Mouse (Mus musculus): ENCODE results near the gene Xylt1.

Xylt1 gene

DNA sequence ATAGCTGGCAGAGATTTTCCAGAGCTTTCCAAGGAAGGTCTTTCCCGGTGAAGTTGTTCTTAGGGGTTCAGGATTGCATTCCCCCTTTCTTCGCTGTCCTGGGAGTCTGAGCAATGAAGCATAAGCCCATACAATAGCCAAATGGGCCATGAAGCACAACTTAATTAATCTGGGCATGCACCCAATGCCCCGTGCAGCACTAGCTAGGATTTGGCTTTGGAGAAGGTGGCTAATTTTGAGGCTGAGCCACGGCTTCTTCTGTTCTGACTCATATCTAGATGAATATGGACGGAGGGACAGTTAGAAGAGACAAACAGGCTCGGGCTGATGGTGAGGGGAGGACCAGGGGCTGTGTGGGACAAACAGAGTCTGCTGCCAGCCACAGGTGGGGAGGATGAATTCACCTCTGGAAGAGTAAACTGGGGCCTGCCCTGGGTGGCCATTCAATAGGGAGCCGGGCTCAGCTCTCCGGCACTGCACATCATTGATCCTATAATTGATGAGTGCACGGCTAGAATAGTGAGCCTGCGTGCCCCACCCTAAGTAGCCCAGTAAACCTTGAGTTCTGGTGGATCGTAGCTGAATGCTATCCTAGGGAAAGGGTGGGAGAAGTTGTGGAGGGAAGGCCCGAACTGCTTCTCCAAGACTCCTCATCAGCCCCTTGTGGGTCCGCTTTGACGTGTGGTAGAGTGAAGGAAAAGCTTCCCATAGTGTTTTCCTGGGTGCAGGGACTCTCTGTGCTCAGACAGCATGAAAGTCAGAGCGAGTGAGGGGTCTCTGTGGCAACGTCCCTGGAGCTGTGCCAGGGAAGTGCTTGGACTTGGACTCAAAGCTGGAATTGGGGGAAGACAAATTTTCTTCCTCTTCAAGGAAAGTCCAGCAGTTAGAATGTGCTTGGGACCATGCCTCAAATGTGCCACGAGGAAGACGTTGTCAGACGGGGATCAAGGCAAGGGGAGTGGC, 92.3 kb downstream of the Xylt1 start:
- in situ Hi-C loops (cut with MseI, MboI) = no loop called here

DNA sequence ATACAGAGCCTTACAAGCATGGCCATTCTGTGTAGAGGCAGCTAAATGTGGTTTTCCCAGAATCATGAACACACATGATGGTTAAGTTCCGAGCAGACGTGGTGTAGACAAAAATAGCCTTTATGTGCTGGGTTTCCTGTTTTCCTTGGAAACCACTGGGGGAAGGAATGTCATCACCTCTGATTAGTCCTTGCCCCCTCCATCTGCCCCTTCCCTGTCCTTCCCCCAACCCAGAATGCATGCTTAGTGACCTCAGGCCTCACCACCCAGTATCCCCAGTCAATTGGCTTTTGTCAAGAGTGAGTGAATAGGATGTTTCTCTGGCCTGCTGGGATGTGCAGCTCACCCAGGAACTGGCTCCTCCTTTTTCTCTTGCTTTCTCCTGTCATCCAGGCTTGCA, 93.5 kb downstream of the Xylt1 start:
- in situ Hi-C loops (cut with MseI, MboI) = no loop called here

DNA sequence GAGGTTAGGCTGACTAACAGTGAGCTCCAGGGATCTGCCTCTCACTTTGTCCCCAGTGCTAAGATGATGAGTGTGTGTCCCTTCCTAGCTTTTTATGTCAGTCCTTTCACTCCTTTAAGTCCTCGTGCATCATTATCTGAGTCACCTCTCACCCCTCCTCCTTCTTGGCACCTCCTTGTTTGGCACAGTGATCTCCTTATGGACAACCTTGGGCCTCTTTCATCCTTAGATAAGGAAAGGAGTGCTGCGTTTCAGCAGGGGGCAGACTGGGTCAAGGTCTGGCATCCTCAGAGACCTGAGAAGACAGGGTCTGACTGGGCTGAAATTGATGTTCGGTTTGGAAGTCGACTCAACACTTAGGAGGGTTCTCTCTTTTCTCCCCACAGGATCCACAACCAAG, 94.3 kb downstream of the Xylt1 start:
- in situ Hi-C loops (cut with MseI, MboI) = no loop called here

DNA sequence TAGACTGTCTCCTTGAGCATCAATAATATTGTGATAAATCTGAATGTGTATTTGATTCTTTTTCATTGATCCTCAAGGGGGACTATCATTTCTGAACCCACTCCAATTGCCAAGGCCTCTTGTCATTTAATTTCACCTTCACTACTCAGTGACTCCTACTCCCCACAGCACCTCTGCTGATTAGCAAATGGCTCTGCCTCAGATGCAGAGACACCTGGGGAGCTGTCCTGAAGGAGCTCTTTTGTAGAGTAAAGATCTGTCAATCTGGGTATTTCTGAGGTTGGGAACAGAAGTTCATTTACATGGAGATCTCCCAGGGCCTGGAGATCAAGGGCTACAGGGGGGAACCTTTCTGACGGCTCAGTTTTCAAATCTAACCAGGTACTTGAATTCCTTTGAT, 98.2 kb downstream of the Xylt1 start:
- in situ Hi-C loops (cut with MseI, MboI) = no loop called here

DNA sequence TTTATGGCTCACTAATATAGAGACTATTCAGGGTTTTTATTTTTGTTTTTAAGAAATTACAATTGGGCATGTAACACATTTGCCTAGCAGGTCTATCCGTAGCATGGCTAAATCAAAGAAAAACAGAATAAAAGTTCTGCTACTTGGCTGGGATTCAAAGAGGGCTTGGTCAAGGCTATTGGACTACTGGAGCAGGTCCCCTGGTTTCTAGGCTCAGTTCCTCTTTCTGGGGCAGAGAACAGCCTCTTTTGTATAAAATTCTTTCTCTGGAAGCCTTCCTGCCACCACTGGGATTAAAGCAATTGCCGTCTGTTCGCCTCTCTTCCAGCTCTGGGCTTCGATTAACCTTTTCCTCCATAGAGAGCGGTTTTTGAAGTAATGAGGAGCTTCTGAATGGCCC, 100.1 kb downstream of the Xylt1 start:
- in situ Hi-C loops (cut with MseI, MboI) = no loop called here

DNA sequence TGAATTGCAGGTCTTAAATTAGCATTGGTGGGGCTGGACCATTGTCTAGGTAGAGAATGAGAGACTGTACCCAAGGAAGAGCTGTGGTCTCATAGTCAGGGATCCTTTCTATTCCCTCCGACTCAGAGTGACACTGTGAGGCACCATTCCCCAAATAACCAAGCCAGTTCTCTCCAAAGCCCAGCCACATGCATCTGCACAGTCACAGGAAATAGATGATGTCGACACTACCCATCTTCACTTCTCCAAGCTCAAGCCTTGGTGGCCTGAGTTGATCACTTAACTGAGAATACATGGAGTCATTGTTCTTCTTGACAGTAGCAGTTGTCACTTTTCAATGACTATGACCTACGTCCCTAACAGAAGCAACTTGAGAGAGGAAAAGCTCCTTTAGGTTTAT, 100.6 kb downstream of the Xylt1 start:
- in situ Hi-C loops (cut with MseI, MboI) = no loop called here

DNA sequence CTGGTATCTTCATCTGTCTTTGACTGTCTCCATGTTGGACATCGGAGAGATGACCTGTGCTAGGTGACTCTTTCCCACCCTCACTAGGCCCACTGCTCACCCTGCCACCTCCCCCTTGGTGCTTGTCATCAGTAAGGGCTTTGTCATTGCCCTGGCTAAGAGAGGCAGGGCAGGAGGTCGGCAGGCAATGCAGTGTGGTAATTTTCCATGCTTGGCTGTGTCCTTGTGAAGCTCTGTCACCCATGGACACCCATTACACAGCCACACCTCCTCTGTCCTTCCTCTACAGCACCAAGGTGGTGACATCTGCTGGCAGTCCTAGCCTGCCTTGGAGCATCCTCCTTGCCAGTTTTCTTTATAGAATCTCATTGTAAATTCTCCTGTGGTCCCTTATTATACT, 101.9 kb downstream of the Xylt1 start:
- in situ Hi-C loops (cut with MseI, MboI) = no loop called here

DNA sequence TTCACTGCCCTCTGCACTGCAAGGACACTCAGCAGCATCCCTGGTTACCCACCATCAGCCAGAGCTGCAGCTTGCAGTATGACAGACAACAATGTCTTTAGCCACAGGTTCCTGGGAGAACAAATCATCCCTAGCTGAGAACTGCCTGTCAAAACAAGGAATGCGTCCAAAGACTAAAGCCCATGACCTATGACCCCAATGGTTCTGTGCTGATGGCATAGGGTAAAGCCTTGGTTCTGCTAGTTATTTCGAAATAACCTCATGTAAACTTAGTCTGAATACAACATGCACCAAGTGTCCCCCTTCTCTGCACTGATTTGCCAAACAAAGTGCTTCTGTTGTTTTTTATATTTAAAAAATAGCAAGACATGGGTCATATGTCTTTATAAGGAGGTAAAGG, 103.8 kb downstream of the Xylt1 start:
- in situ Hi-C loops (cut with MseI, MboI) = no loop called here

DNA sequence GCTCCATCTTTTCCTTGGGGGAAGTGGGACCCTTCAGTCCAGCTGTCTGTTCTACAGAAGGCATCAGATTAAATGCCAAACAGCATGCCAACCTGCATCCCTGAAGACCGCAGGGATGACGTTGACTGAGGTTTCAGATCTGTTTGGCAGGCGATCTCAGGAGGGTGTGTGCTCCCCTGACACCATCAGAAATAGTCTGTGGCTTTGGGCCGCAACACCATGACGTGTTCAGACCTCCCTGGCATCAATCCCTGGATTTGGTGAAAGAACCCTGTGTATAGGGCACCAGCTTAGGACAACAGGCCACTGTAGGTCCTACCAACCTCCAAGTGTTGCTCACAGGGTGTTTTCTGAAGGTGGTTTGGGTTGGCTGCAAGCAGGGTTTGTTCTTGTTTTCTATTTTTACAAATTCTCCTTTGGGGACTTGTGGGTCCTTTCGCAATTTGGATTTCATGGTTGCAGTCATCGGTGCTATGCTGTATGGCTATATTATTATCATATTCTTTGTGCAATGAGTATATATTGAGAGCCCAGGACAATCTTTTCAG, 104.3 kb downstream of the Xylt1 start:
- in situ Hi-C loops (cut with MseI, MboI) = no loop called here

DNA sequence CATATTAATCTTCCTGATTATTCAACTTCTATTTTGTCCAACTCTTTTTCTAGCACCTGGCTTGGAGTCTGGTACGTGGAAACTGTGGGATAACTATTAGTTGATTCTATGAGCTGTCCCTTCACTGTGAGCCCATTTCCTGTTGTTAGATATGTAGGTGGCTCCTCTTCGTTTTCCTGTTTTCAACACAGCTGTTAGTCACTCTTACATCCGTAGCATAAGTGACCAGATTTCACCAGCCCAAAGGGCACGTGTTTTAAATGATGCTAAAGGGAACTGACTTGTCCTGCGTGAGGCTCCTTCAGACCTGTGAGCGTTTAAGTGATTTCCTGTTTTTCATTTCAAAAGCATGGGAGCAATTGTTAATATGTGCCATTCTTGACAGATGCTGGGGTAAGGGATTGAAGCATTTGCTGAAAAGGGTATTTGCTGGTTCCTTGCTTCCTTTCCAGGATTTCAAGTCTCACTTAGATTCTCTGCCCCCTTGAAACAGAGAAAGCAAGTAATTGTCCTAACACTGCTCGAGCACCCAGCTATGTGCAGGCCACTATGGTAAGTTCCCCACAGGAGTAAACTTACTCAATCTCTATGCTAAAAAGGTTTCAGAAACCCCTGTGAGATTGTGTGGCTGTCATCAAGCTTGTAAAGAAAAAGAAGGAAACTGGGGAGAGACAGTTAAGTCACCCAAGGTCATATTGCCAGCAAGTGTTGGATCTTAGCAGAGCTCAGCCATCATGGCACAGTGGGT, 105.8 kb downstream of the Xylt1 start:
- in situ Hi-C loops (cut with MseI, MboI) = no loop called here

DNA sequence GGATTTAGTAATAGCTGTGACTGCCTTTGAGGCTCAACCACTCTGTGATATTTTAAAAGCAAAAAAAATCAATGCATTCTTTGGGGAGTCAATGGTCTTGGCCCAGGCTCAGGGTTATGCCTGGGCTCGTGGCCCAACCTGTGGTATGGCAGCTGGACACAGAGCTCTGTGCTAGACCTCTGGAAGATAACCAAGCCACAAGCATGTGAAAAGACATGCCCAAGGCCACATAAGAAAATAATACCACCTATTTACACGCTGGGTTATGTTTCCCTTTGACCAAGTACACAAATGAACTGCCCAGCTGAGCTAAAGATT, 106.4 kb downstream of the Xylt1 start:
- in situ Hi-C loops (cut with MseI, MboI) = no loop called here

DNA sequence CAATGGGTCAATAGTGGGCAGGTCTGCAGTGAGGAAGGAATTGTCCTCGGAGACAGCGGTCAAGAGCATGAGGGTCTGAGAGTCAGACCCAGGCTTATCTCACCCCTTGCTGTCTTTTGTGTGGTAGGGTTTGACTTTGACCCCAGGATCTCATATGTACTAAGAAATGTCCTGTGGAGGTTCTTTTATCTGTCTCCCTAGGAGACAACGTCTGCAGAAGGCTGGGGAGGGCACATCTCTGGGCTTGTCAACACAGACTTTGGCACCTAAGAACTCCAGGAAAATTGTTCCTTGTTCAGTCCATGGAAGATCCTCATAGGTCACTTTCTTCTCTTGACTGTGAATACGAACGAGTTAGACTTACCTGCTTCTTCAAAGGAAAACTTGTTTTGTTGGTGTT, 109.2 kb downstream of the Xylt1 start:
- in situ Hi-C loops (cut with MseI, MboI) = no loop called here

DNA sequence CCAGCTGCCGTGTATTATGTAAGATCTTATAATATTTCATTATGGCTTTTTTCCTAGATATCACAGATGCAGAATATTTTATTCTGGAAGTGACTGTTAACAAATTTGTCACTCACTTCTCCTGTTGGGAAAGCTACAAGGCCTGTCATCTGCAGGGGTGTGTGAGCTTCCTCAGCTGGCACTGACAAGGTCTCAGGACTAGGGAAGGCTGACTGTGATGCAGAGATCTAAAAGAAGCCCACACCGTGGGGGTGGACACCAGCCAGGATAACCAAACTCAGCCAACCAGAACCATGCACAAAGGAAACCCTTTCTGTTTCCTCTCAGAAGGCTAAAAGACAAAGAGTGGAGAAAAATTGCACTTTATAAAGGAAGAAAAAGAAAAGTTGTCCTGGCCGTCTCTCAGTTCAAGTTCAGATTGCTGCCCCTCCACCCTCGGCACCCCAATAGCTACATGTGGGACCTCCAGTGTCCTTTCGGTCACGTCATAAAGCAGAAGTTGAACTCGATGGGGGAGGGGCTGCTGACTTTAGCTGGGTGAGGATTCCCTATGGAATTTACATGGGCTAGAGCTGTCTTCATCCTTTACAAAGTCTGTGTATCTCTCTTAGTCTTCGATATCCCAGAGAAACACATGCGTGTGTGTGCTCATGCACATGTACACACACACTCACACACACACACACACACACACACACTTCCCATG, 109.9 kb downstream of the Xylt1 start:
- in situ Hi-C loops (cut with MseI, MboI) = no loop called here

DNA sequence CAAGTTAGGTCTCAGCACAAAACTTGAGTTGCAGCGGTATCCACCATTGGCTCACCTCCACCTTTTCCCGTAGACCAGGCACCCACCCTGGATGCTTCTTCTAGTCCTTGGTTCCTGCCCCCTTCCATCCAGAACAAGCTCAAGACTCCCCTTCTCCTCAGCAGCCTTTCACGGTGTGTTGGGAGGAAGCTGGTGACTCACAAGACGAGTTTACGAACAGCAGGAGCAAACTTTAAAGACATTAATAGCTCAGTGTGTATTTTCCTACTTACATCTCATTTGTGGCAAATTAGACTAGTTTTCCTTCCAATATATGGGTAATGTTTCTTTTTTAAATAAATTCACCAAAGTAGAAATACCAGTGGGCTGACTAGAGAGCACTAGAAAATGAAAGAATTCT, 110.7 kb downstream of the Xylt1 start:
- in situ Hi-C loops (cut with MseI, MboI) = no loop called here

DNA sequence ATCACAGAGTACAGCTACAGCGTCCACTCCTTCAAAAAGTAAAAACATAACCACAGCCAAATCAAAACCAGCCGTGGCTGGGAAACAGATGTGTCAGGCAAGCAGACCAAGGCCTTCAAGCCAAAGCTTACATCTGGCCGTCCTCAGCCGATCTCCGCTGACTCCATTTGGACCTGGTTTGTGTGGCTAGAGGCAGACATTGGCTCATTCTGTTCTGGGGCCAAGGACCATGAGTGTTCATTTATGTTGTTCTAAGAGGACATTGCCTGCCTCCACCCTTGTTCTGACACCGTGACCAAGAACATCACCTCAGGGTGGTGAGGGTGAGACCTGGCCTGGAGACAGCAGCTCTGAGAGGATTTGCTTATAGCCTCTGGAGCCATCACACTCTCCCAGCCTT, 113.4 kb downstream of the Xylt1 start:
- in situ Hi-C loops (cut with MseI, MboI) = no loop called here

DNA sequence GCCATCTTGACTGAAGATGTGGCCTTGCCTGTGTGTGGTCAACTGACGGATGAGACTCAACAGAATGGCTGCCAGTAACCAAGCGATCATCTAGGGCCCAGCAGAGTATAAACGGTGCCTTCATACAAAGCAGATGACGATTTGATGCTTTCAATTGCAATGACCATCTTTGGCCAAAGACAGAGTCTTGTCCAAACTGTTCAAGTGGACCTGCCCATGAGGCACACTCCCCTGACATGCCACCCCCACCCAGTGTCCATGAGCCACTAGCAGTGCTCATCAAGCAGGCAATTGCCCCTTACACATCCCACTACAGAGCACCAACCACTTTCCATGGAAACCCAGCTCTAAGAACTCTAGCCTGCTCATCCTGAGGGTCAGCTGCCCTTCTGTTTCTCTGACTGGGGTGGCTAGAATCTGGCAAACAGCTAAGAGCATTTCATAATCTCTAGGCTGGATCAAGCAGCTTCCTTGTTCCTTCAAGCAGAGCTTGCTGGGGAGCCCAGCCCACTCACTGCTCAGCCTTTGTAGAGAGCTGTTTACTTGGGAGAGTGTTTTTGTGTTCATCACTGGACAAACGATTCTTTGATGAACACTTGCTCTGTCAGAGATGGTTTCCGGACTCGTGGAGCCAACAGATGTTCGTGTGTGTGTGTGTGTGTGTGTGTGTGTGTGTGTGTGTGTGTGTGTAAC, 114.0 kb downstream of the Xylt1 start:
- in situ Hi-C loops (cut with MseI, MboI) = no loop called here

DNA sequence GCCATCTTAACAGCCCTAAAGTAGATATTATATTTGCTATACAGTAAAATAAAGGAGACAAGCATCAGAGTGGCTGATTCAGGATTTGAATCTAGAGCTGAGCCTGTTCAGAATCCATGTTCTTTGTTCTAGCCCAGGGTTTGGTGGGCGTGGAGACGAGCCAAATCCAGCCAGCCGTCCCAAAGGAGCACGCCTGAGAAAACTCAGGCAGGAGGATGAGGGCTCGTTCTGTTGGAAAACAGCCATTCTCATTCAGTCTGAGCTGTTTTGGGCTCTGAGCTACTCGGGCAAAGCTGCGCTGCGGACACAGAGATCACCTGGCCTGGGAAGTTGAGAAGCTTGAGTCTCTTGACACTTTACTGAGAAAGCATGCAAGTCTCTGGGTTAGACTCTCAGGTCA, 115.0 kb downstream of the Xylt1 start:
- in situ Hi-C loops (cut with MseI, MboI) = no loop called here

DNA sequence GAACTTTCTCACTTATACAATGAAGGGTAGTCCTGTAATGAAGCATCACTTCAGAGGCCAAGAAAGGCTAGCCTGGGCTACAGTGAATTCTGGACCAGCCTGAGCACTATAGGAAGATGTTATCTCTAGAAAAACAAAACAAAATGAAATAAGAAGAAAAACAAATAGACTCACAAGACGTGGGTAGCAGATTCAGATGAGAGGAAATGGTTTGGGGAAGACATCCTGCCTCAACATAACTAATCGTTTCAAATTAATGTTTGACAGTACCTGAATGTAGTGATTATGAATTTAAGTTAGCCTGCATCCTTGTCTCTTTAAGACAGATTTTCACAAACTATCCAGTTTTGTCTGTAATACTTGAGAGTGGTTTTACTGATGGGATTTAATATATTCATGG, 117.4 kb downstream of the Xylt1 start:
- in situ Hi-C loops (cut with MseI, MboI) = no loop called here

DNA sequence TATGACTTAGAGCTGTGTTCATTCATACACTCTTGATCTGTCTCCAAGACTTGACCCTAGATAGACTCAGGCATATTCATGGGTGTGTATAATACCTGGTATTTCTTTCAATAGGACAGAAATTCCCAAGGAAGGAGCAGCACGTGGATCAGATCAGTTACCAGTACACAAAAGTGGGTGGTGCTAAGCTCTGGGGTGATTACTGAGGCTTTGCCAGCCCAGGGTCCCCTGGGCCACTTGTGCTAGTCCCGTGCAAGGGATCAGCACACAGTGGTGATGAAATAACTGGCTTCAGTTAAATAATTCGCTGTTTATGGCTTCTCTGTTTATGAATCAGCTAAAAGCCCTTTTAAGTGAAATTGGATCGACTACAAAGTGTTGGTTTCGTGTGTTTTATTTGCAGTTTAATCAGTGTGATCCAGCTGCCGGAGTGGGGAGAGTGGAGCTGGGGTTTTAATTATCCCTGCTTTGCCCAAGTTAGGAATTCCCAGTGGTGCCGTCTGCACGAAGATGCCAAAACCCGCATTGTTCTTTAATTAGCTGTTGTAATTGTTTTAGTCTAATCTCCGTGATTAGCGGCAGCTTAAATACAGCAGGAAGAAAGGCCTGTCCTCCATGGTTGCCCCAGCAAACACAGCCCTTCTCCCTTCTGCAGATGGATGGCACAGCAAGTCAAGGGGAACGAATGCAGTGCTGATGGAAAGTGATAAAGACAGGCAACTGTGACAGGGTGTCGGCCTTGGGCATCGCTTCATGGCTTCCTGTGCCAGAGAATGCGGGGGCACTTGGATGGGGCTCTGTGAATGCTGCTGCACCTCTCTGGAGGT, 120.8 kb downstream of the Xylt1 start:
- in situ Hi-C loops (cut with MseI, MboI) = no loop called here

DNA sequence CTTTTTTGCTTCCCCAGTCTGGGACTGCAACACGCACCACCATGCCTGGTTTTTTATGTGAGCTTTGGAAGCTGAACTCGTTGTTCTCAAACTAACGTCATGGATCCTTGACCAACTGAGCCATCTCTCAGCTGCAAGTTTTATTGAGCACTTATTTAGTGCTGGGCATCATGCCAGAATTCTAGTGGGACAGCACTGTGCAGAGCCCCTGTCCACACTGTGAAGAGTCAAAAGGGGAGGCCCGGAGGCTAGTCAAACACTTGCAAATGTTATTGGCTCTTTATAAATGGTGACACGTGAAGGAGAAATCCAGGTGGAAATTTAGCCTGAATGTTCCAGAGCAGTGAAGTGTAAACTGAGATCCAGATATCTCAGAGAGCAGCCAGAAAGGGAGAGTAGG, 121.6 kb downstream of the Xylt1 start:
- in situ Hi-C loops (cut with MseI, MboI) = no loop called here

DNA sequence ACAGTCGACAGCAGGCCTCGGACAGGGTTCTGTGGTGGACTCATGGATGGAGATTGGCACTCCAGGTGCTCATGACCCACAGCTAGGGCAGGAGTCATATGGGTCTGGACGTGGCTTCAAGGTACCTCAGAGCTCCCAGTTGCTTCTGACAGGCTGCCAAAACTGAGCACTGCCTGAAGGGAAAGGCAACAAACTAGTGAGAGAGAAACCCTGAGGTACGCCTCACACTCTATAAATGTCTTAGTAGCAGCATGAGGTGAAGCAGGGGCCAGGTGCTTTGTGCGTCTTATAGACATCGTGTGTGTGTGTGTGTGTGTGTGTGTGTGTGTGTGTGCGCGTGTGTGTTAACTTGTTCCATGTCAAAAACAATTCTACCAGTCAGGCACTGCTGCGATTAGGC, 122.9 kb downstream of the Xylt1 start:
- in situ Hi-C loops (cut with MseI, MboI) = no loop called here
